Mouse (Mus musculus) heart, embryonic 14.5 days (tissue): Measurements from ENCODE around the gene Gm20441. TPM values are rescaled to one million over a fixed set of nuclear protein-coding genes. Genes with fewer than 3 reads are reported as not detected.

Source experiments
- ATAC-seq: fragments of 200-750 bp; cut with Nextera tagmentation; 2 replicates; pipeline ENCODE4 v1.8.0; 2017; ENCODE audit warnings: low read depth, moderate TSS enrichment; ENCODE audit not compliant: insufficient number of reproducible peaks, insufficient read depth, low FRiP score
- H3K27ac ChIP-seq, 2 experiments: fragments of 200-500 bp in 1 of 2; fragments of 300-500 bp in 1 of 2; sonication (generic) in 1 of 2; replicated peaks in 1 of 2; 2 replicates each; pipeline ENCODE4 v1.5.1; 2012 to 2014; ENCODE audit warnings: low read depth in 2 of 2, low read length in 2 of 2, control low read depth in 1 of 2, mild to moderate bottlenecking in 1 of 2, mixed read lengths in 1 of 2; ENCODE audit not compliant: control insufficient read depth in 1 of 2, insufficient read depth in 1 of 2
- H3K27me3 ChIP-seq: fragments of 300-500 bp; sonication (generic); 2 replicates; pipeline ENCODE4 v1.6.1; 2014; ENCODE audit warnings: mild to moderate bottlenecking, low read length, control low read depth; ENCODE audit not compliant: control insufficient read depth, insufficient read depth
- H3K36me3 ChIP-seq: fragments of 300-500 bp; sonication (generic); 2 replicates; pipeline ENCODE4 v1.6.1; 2014; ENCODE audit warnings: mild to moderate bottlenecking, control low read depth, low read length, mixed read lengths; ENCODE audit not compliant: control insufficient read depth, insufficient read depth
- H3K4me1 ChIP-seq, 2 experiments: fragments of 200-500 bp in 1 of 2; fragments of 300-500 bp in 1 of 2; sonication (generic) in 1 of 2; 2 replicates each; pipeline ENCODE4 v1.6.1; 2012 to 2014; ENCODE audit warnings: low read length in 2 of 2, control low read depth in 1 of 2, mixed read lengths in 1 of 2; ENCODE audit not compliant: control insufficient read depth in 2 of 2, insufficient read depth in 2 of 2
- H3K4me2 ChIP-seq: fragments of 300-500 bp; sonication (generic); 2 replicates; pipeline ENCODE4 v1.6.1; 2014; ENCODE audit warnings: mild to moderate bottlenecking, low read length
- H3K4me3 ChIP-seq, 2 experiments: fragments of 200-500 bp in 1 of 2; fragments of 300-500 bp in 1 of 2; sonication (generic) in 1 of 2; 2 replicates each; pipeline ENCODE4 v1.5.1; 2012 to 2014; ENCODE audit warnings: low read length in 2 of 2, mild to moderate bottlenecking in 2 of 2, control low read depth in 1 of 2, low read depth in 1 of 2, moderate library complexity in 1 of 2; ENCODE audit not compliant: control insufficient read depth in 1 of 2, insufficient read depth in 1 of 2
- H3K9ac ChIP-seq: fragments of 300-500 bp; sonication (generic); 2 replicates; pipeline ENCODE4 v1.6.1; 2014; ENCODE audit warnings: mild to moderate bottlenecking, low read length
- H3K9me3 ChIP-seq: fragments of 300-500 bp; sonication (generic); 2 replicates; pipeline ENCODE4 v1.6.1; 2016; ENCODE audit warnings: low read length, control low read depth; ENCODE audit not compliant: control insufficient read depth
- WGBS: fragments of 180-500 bp; shearing (Covaris S2); extraction: QIAGEN DNeasy Blood & Tissue Kit; methylation state at CpG from one replicate; pipeline ENCODE4 v1.1.7; 2014; 5-methylcytosine and 5-hydroxymethylcytosine counted together
- polyA plus RNA-seq: library from polyadenylated mRNA; unstranded; fragments of >200 nt; fragmentation: Nextera tagmentation; extraction: Ambion mirVana; gene quantifications from 2 replicates; pipeline ENCODE4 v1.2.1, GENCODE M21; 2014

The Gm20441 gene
- polyA plus RNA-seq, 1 experiment from 2014 or later = not detected

DNA sequence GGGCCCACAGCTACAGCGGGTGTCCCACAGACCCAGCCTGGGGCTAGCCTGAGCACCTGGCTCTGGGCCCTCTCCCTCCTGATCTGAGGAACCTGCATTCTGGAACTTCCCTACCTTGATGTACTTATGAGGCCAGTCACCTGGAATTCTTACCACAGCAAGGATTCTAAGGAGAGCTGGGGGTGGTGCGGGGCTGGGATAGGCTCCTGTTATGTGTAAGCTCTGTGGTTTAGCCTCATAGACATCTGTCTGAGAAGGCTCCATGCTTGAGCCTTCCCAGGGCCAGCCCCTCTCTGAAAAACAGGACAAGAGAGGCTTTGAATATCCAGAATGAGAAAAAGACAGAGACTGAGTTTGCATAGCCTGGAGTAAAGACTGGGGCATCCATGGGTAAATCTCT, 41.7 kb upstream of the Gm20441 start, which contains the start of gene Gstt4:
Gene Gstt4, minus strand, starts transcription at position 101 of the 400 bp plus-strand sequence.
- no peak within 1 kb of the TSS for H3K27ac ChIP-seq
- no peak within 1 kb of the TSS for H3K4me2 ChIP-seq
- WGBS = 93% methylated on average over 2 of the region's 2 CpGs
- H3K4me3 ChIP-seq = no peak within 1 kb of the TSS
- 0 out of 2 replicates have a peak, but pooled peaks cover 2% of the 10 kb centered on the region for H3K9me3 ChIP-seq
- H3K36me3 ChIP-seq = no peaks in the 10 kb centered on the region
- H3K27me3 ChIP-seq = no peaks in the 10 kb centered on the region
- no peak for ATAC-seq
- no peaks in the 10 kb centered on the region for H3K4me1 ChIP-seq
- H3K9ac ChIP-seq = no peak within 1 kb of the TSS

DNA sequence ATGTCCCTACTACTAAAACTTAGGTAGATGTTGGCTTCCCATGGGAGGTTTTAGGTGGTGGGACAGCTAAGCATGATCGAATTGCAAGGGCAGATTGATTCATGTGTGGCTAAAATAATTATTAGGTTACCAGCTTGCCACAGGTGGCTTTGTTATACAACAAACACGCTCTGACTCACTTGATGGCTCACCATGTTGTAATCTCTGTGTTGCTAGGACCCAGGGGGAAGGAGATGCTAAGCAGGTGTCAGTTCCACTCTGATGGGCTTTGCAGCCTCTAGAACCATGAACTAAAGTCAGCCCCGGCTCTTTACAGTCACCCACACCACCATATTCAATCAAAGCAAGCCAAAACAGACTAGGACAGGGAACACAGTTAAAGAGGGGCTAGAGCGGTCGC, 39.1 kb upstream of the Gm20441 start:
- 84% methylated on average over 5 of the region's 5 CpGs for WGBS
- Histone ChIP-seq H3K27me3 (no peaks in the 10 kb centered on the region), H3K9me3 (0 out of 2 replicates have a peak, but pooled peaks cover 2% of the 10 kb centered on the region), H3K9ac (no peak overlapping the region), H3K27ac (no peak overlapping the region), H3K4me3 (no peak overlapping the region), H3K4me1 (no peaks in the 10 kb centered on the region), H3K4me2 (no peak overlapping the region), H3K36me3 (no peaks in the 10 kb centered on the region)
- no peak for ATAC-seq

DNA sequence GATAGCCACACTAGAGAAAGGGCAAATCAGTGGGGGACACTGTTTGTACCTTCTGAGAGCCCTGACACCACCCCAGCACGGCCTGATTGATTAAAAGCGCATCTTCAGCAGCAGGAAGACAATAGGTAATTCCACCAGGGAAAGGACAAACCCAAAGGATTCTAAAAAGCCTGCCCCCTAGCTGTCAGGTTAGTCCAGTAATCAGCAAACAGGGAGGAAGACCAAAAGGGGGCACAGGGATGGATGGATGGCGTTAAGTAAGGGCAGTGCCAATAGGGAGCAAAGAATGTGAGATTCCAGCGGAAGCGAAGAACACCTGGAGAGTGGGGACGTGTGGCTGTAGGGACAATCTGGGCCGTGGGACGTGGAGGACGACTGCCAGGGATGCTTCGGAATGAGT, 37.9 kb upstream of the Gm20441 start:
- H3K4me2 ChIP-seq = no peak overlapping the region
- WGBS = 61% methylated on average over 10 of the region's 10 CpGs
- ATAC-seq = no peak
- H3K27ac ChIP-seq = no peak overlapping the region
- 0 out of 2 replicates have a peak, but pooled peaks cover 2% of the 10 kb centered on the region for H3K9me3 ChIP-seq
- H3K36me3 ChIP-seq = no peaks in the 10 kb centered on the region
- no peaks in the 10 kb centered on the region for H3K4me1 ChIP-seq
- no peak overlapping the region for H3K4me3 ChIP-seq
- H3K9ac ChIP-seq = no peak overlapping the region
- H3K27me3 ChIP-seq = no peaks in the 10 kb centered on the region

DNA sequence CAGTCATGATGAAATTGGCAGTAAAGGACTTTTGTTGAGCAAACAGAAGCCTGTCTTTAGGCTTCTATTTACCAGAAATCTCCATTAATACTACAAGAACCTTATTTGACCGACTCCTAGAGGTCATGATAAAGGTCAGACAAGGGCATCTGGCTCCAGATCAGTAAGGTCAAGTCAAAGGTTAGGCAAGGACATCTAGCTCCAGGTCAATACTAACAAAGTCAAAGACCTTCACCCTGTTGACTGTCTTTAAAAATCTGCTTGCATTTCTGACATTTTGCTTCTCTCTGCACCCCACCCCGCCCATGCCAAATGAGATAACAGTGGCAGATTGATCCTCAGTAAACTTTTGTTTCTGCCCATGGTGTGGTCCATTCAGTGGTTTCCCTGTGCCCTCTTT, 23.5 kb upstream of the Gm20441 start:
- 57% methylated on average over 2 of the region's 2 CpGs for WGBS
- no peak overlapping the region for H3K9ac ChIP-seq
- no peaks in the 10 kb centered on the region for H3K27me3 ChIP-seq
- H3K36me3 ChIP-seq = no peaks in the 10 kb centered on the region
- no peak overlapping the region for H3K27ac ChIP-seq
- no peak for ATAC-seq
- no peak overlapping the region for H3K4me2 ChIP-seq
- no peaks in the 10 kb centered on the region for H3K9me3 ChIP-seq
- H3K4me1 ChIP-seq = no peaks in the 10 kb centered on the region
- H3K4me3 ChIP-seq = no peak overlapping the region

DNA sequence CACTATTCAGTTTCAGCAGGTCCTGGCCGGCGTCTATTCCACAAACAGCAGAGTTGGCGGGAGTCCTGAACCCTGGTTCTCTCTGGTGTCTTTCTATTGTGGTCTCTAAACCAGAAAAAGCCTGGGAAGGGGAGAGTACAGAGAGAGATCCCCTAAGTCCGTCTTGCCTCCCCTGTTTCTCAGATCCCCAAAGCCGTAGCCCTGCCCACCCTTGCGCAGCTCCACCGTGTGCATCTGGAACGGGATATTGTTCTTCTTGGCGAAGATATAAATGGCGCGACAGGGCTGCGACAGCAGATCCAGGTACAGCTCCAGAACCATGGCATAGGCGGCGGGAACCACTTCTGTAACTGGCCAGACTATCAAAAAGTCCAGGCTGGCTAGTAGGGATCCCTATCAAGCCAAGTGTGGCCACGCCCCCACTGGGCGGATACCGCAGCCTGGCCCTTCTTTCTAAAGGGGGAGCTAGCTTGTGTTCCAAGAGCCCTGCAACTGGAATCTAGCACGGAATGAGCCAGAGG, 17.5 kb upstream of the Gm20441 start, which contains the start of gene Gstt1:
Gene Gstt1, minus strand, starts transcription at position 409 of the 521 bp plus-strand sequence.
- Histone ChIP-seq H3K4me1 (peaks cover 8 to 12% of the 10 kb centered on the region in 2 experiments; a peak in 3 of 4 replicates), H3K4me2 (peak within 1 kb of the TSS; percentile 86), H3K9me3 (no peaks in the 10 kb centered on the region), H3K4me3 (peak within 1 kb of the TSS; percentile 51 to 53), H3K27me3 (no peaks in the 10 kb centered on the region), H3K27ac (no peak within 1 kb of the TSS), H3K9ac (peak within 1 kb of the TSS; percentile 64), H3K36me3 (no peaks in the 10 kb centered on the region)
- 1% methylated on average over 18 of the region's 18 CpGs for WGBS
- ATAC-seq = 0 out of 2 replicates have a peak, but pooled peaks have one; percentile 3

DNA sequence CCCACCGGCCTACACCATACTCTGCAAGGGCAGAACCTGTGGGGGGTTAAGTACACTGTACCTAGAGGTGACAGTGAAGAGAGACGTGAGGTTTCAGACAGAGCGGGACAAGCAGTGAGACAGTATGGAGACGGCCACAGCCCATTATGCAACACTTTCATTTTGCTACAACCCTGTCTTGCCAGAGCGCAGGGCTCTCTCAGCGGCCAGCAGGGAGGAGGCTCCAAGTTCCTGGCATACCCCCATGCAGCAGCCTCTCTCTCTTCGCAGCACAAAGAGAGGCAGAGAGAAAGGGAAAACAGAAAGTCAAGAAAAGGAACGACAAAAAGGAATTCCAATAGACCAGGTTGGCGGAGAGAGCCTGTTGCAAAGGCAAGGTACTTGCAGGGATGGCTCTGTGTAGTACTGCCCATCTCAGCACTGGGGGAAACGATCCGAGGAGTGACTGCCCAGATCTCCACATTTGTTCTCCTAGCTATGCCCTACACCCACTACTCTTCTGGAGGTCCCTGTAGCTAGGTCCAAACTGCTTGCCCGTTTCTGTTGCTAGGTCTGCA, 16.9 kb upstream of the Gm20441 start:
- under 1% methylated on average over 12 of the region's 12 CpGs for WGBS
- no peak for ATAC-seq

DNA sequence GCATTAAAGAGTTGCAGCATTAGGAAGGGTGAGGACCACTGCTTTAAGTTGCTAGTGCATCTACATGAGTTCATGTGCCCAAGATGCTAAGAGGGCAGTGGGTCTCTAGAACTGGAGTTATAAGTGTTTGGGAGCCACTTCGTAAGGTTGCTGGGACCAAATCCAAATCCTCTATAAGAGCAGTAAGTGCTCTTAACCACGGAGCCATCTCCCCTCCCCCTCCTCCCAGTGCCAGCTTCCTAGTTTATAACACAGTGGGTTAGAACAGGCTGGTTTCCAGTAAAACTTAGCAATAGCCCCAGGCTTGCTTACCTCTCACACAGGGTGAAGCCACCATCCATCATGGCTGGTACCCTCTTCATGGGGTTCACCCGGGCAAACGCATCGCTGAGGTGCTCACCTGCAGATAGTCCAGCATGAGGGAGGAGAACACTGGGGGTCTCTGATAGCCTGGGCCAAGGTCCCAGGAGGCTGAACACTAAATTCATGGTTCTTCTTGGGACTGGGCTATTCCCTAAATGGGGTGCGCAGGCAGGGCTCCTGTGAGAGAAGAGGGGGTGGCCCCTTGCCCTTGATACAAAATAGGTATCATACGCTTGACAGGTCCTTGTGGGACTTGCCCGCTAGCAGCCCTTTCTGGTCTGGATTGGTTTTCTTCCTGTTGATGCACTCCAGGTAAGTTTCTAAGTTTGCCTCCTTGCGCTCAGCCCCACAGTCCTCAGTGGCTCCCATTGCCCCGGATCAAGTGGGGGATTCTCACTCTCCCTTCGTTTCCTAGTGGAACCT, 16.2 kb upstream of the Gm20441 start:
- H3K27me3 ChIP-seq = no peaks in the 10 kb centered on the region
- H3K36me3 ChIP-seq = no peaks in the 10 kb centered on the region
- peaks cover 8 to 12% of the 10 kb centered on the region in 2 experiments; a peak in 3 of 4 replicates for H3K4me1 ChIP-seq
- ATAC-seq = no peak
- peak overlapping the region in 1 of 2 experiments; percentile 51; a peak in 2 of 4 replicates for H3K4me3 ChIP-seq
- H3K9me3 ChIP-seq = no peaks in the 10 kb centered on the region
- WGBS = 28% methylated on average over 11 of the region's 11 CpGs
- peak overlapping the region; percentile 64 for H3K9ac ChIP-seq
- H3K27ac ChIP-seq = no peak overlapping the region
- peak overlapping the region; percentile 86 for H3K4me2 ChIP-seq

More for the DNA sequence above, 16.9 kb upstream of the Gm20441 start:
- Histone ChIP-seq H3K27ac (no peak overlapping the region), H3K36me3 (no peaks in the 10 kb centered on the region), H3K9ac (peak overlapping the region; percentile 64), H3K4me1 (peaks cover 8 to 12% of the 10 kb centered on the region in 2 experiments; a peak in 3 of 4 replicates), H3K9me3 (no peaks in the 10 kb centered on the region), H3K4me2 (peak overlapping the region; percentile 86), H3K4me3 (peak overlapping the region; percentile 51 to 53), H3K27me3 (no peaks in the 10 kb centered on the region)
